Mouse (Mus musculus): ENCODE measurements at regions not wholly inside any gene's neighbourhood (a gene's known extent, or its start where the extent isn't known, plus 50 kb on each side); places are given as distances from the start of the nearest gene placed in this dataset.

- no peak for DNase-seq (ENCODE audit: low spot score)
These were observed 146.4 kb downstream of the Ttc32 start for GRCm38 (mm10) chr12:9176198-9176597.

- no peak for DNase-seq (ENCODE audit: low spot score)
These were observed 148.8 kb downstream of the Ttc32 start for GRCm38 (mm10) chr12:9178626-9179025.

GRCm38 (mm10) chr12:9180677-9181076 is 150.9 kb downstream of the Ttc32 start:
- no peak for DNase-seq (ENCODE audit: low spot score)

- no peak for DNase-seq (ENCODE audit: low spot score)
These were observed 161.9 kb downstream of the Ttc32 start for GRCm38 (mm10) chr12:9191721-9192120.

GRCm38 (mm10) chr12:9199321-9199720 is 169.5 kb downstream of the Ttc32 start:
- DNase-seq (ENCODE audit: low spot score) = no peak

- no peak for DNase-seq (ENCODE audit: low spot score)
These were observed 182.4 kb downstream of the Ttc32 start for GRCm38 (mm10) chr12:9212211-9212610.

- DNase-seq (ENCODE audit: low spot score) = no peak
These were observed 195.2 kb downstream of the Ttc32 start for GRCm38 (mm10) chr12:9224971-9225370.

GRCm38 (mm10) chr12:9227901-9228300 is 198.1 kb downstream of the Ttc32 start:
- no peak for DNase-seq (ENCODE audit: low spot score)

- DNase-seq (ENCODE audit: low spot score) = no peak
These were observed 198.7 kb downstream of the Ttc32 start for GRCm38 (mm10) chr12:9228486-9228885.

- DNase-seq (ENCODE audit: low spot score) = no peak
These were observed 200.2 kb downstream of the Ttc32 start for GRCm38 (mm10) chr12:9229981-9230380.

GRCm38 (mm10) chr12:9230576-9230975 is 200.8 kb downstream of the Ttc32 start:
- DNase-seq (ENCODE audit: low spot score) = peak; percentile 9

- no peak for DNase-seq (ENCODE audit: low spot score)
These were observed 202.6 kb downstream of the Ttc32 start for GRCm38 (mm10) chr12:9232431-9232830.

GRCm38 (mm10) chr12:9235866-9236265 is 206.1 kb downstream of the Ttc32 start:
- DNase-seq (ENCODE audit: low spot score) = no peak

- DNase-seq (ENCODE audit: low spot score) = no peak
These were observed 207.7 kb downstream of the Ttc32 start for GRCm38 (mm10) chr12:9237538-9237937.

- DNase-seq (ENCODE audit: low spot score) = no peak
These were observed 208.2 kb downstream of the Ttc32 start for GRCm38 (mm10) chr12:9237955-9238354.

GRCm38 (mm10) chr12:9247506-9247905 is 217.7 kb downstream of the Ttc32 start:
- no peak for DNase-seq (ENCODE audit: low spot score)

GRCm38 (mm10) chr12:9251772-9252171 is 222.0 kb downstream of the Ttc32 start:
- peak; percentile 9 for DNase-seq (ENCODE audit: low spot score)

- DNase-seq (ENCODE audit: low spot score) = no peak
These were observed 223.7 kb downstream of the Ttc32 start for GRCm38 (mm10) chr12:9253306-9254074.

- DNase-seq (ENCODE audit: low spot score) = no peak
These were observed 224.6 kb downstream of the Ttc32 start for GRCm38 (mm10) chr12:9254301-9254860.

GRCm38 (mm10) chr12:9255661-9256486 is 226.1 kb downstream of the Ttc32 start:
- DNase-seq (ENCODE audit: low spot score) = no peak

GRCm38 (mm10) chr12:9256487-9256820 is 226.7 kb downstream of the Ttc32 start:
- no peak for DNase-seq (ENCODE audit: low spot score)

- DNase-seq (ENCODE audit: low spot score) = no peak
These were observed 228.4 kb downstream of the Ttc32 start for GRCm38 (mm10) chr12:9258221-9258620.

GRCm38 (mm10) chr12:9261662-9262061 is 231.9 kb downstream of the Ttc32 start:
- no peak for DNase-seq (ENCODE audit: low spot score)

All from yolk sac, embryonic 10.5 days (tissue).